Mouse (Mus musculus) retina, postnatal 1 day (tissue): Measurements from ENCODE around the gene Hlcs.

Experiments
- DNase-seq: peaks from one replicate; pipeline ENCODE4 v3.0.0-alpha.2; 2012

Hlcs gene

DNA sequence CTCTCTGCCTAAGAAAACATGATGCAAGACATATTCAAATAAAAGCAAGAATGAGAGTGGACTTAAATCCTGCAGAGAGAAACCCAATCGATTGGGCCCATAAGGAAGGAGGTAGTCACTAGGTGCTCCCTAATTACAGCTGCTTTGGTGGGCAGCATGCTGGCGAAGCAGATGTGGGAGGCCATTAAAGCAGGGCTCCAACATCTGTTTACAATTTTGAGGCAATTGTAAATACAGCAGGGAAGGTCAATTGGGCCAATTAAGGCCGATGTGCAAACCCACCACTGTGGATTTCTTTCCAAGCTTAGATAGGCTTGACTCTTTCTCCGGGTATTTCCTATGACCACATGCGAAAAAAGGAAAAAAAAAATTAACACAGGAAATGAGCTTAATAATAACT lies 117.5 kb downstream of the Hlcs start:
- DNase-seq = no peak

DNA sequence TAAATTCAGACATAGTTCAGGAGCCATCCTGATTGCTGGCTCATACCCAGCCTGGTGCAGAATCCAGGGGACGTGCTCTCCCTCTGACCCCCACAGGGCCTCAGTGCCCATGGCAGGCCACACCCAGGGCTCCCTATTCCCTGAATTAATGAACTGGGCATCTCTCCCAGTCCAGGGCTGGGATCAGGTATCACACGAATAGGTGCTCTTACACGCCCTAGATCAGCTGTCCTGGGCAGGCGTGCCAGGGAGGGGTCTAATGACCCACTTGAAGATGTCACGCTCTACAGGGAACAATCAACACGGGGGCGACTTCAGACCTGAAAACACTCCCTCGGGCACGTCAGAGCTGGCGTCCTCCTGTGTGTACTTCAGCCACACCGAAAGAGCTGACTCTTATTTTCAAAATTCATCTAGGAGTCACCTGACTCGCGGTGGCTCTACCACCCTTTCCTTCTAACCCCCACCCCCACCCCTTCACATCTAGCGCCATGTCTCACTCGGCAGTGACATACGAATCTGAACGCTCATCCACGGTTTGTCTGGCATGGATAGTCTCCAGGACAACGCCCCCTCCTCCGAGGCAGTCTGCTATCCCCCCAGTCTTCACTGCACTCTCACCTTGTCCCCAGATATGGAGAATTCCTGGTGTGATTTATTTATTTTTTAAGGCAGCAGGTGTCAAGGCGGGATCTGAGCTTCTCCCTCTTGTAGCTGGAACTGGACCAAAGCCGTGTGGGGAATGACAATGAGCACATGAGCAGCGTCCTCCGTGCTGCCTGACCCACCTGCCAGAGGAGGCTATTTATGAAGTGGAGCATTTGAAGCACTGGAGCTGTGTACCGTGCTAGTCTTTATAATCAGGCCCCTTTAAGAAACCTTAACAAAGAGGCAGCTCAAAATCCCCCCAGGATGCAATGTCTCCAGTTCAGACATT lies 121.7 kb downstream of the Hlcs start:
- no peak for DNase-seq

- DNase-seq = no peak
Observed at GRCm38 (mm10) chr16:94190256-94190655, 123.1 kb downstream of the Hlcs start.

DNA sequence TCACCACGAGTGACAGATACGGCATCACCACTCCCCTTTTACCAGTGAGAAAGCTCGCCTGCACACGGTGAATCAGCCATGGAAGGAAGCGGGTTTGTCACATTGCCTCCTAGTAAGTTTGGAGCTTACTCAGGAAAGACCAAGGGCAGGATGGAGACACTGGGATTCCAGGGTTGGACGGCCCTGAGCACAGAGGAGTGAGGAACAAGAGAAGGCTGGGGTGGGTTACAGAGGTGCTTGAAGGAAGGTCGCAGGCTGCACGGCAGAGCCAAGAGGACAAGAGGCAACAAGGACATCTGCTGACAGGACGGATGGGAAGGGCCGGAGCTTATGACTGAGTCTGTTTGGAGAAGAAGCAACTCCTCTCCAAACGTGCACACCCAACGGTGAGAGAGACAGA lies 126.8 kb downstream of the Hlcs start:
- no peak for DNase-seq

DNA sequence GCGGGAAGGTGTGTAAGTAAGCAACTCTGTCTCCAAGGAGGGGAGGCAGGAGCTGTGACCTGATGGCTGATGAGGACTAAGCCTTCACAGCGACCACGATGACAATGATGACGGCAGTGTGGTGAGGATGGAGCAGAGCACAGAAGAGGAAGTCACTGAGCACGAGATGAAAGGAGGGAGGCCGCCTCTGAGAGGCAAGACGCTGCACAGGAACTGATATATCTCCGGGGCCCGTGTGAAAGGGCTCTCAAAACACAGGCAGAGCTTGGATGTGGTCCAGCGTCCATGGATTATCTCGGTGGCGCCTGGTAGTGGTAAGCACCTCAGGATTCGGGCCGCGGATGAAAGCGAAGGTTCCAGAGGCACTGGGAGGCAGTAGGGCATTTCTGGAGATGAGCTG lies 127.9 kb downstream of the Hlcs start:
- DNase-seq = no peak

- peak; percentile 46 for DNase-seq
Observed at GRCm38 (mm10) chr16:94180122-94180870, 133.1 kb downstream of the Hlcs start.

- peak; percentile 71 for DNase-seq
Observed at GRCm38 (mm10) chr16:94179341-94180121, 133.8 kb downstream of the Hlcs start.

- no peak for DNase-seq
Observed at GRCm38 (mm10) chr16:94178441-94179220, 134.7 kb downstream of the Hlcs start.

- no peak for DNase-seq
Observed at GRCm38 (mm10) chr16:94176997-94177857, 136.1 kb downstream of the Hlcs start.

DNA sequence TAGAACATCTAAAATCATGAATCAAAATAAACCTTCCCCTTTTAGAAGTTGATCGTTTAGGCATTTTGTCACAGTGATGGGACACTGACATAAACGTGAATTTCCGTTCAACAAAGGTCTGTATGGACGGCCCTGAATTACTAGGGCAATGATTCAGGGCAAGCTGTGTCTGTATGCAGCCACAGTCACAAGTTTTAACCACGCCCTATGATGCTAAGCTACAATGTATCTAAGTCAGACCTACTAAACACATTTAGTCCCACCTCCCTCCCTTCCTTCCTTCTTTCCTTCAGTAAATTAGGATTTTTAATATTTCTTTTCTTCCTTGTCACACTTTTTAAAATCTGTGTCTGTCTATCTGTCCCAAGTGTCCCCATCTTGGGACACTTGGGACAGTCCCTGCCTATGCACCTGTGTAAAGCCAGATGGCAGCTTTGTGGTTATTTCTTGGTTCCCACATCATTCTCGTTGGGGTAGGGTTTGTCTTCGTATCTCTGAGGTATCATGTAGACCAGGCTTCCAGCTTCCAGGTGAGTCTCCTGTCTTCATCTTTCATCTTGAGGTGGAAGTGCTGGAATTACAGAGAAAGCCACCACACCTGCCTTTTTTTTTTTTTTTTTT lies 137.9 kb downstream of the Hlcs start:
- DNase-seq = no peak

DNA sequence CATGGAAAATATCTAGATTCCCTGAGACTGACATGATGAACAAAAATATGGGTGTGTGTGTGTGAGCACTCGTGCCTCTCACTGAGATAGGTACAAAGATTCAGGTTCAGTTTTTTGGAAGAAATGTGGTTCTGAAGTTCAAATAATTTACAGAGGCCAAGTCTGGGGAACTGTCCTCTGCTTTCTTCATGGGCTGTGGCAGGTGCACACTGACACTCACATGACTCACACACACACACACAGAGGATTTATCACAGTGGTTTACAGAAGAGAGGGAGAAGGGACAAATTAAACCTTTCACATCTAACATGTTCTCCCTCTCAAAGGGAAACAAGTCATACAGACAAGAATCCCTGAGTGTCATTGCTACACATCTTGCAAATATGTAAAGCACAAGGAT lies 140.0 kb downstream of the Hlcs start:
- DNase-seq = no peak

GRCm38 (mm10) chr16:94170218-94170617 lies 143.2 kb downstream of the Hlcs start:
- peak; percentile 80 for DNase-seq

GRCm38 (mm10) chr16:94168655-94169545 lies 144.5 kb downstream of the Hlcs start:
- no peak for DNase-seq

DNA sequence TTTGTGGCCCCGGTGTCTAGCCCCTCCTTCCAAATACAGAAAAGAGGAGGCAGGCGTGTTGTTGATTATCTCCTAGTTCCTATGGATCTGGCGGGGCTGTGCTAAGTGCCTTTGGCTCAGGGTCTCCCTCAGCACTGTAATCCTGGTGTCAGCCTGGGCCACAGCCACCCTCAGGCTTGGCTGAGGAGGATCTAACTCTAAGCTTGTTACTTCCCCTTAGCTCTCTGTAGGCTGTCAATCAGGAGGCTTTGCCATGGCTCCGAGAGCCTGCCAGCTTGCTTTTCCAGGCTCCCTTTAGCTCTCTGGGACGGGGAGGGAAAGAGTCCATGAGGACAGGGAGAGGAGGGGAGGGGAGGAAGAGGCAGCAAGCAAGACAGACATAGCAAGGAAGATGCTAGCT lies 148.4 kb downstream of the Hlcs start:
- peak; percentile 83 for DNase-seq

DNA sequence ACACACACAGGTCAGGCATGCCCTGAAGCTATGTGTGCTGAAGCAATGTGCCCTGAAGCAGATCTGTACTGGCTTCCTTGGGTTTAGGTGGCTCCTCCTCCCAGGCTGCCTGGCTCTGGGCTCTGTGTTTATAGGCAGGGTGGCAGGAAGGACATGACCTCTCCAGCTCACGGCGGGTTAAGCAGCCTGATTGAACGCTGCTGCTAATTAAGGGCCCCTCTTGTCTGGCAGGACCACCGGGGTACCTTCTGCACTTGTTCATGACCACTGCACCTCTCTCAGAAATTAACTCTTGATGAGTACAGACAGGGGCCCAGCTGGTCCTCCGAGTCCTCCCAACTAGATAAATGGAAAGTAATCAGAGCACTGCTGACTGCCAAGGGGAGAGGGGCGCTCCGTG lies 149.1 kb downstream of the Hlcs start:
- DNase-seq = peak; percentile 78

- DNase-seq = no peak
Observed at GRCm38 (mm10) chr16:94163051-94163450, 150.3 kb downstream of the Hlcs start.

GRCm38 (mm10) chr16:94162000-94162399 lies 151.4 kb downstream of the Hlcs start:
- no peak for DNase-seq

- no peak for DNase-seq
Observed at GRCm38 (mm10) chr16:94157819-94158218, 155.6 kb downstream of the Hlcs start.

- peak; percentile 81 for DNase-seq
Observed at GRCm38 (mm10) chr16:94155041-94155653, 158.2 kb downstream of the Hlcs start.
